Mouse (Mus musculus) stomach, embryonic 14.5 days (tissue): ENCODE measurements around the gene Zfp704. TPM values are rescaled to one million over a fixed set of nuclear protein-coding genes. Genes with fewer than 3 reads are reported as not detected.
A peak's percentile ranks its signal among the peaks of the same experiment; 100 is the strongest.

Source experiments
- ATAC-seq: fragments of 200-750 bp; cut with Nextera tagmentation; 2 replicates; pipeline ENCODE4 v1.8.0; 2017; ENCODE audit warnings: low read depth, moderate TSS enrichment; ENCODE audit not compliant: insufficient number of reproducible peaks, insufficient read depth, low FRiP score
- H3K27ac ChIP-seq: fragments of 300-500 bp; sonication (generic); 2 replicates; pipeline ENCODE4 v1.5.1; 2014; ENCODE audit warnings: mild to moderate bottlenecking, low read length, moderate library complexity, mixed read lengths
- H3K27me3 ChIP-seq: fragments of 300-500 bp; sonication (generic); 2 replicates; pipeline ENCODE4 v1.6.1; 2014; ENCODE audit warnings: low read length, control low read depth, mixed read lengths; ENCODE audit not compliant: control insufficient read depth, insufficient read depth
- H3K36me3 ChIP-seq: fragments of 300-500 bp; sonication (generic); 2 replicates; pipeline ENCODE4 v1.6.1; 2014; ENCODE audit warnings: mild to moderate bottlenecking, control low read depth, low read length, moderate library complexity, mixed read lengths; ENCODE audit not compliant: control insufficient read depth, insufficient read depth
- H3K4me1 ChIP-seq: fragments of 300-500 bp; sonication (generic); 2 replicates; pipeline ENCODE4 v1.6.1; 2014; ENCODE audit warnings: low read length, control low read depth, mixed read lengths; ENCODE audit not compliant: control insufficient read depth, insufficient read depth
- H3K4me2 ChIP-seq: fragments of 300-500 bp; sonication (generic); replicated peaks from 2 replicates; pipeline ENCODE4 v1.6.1; 2014; ENCODE audit warnings: low read depth, low read length, control low read depth
- H3K4me3 ChIP-seq: fragments of 300-500 bp; sonication (generic); 2 replicates; pipeline ENCODE4 v1.5.1; 2014; ENCODE audit warnings: low read depth, low read length, control low read depth
- H3K9ac ChIP-seq: fragments of 300-500 bp; sonication (generic); replicated peaks from 2 replicates; pipeline ENCODE4 v1.6.1; 2014; ENCODE audit warnings: low read depth, mild to moderate bottlenecking, control low read depth, low read length, moderate library complexity, mixed read lengths
- H3K9me3 ChIP-seq: fragments of 300-500 bp; sonication (generic); 2 replicates; pipeline ENCODE4 v1.6.1; 2016; ENCODE audit warnings: low read depth, low read length, control low read depth; ENCODE audit not compliant: control insufficient read depth
- WGBS: fragments of 180-500 bp; shearing (Covaris S2); extraction: QIAGEN DNeasy Blood & Tissue Kit; methylation state at CpG from one replicate; pipeline ENCODE4 v1.1.7; 2014; 5-methylcytosine and 5-hydroxymethylcytosine counted together
- polyA plus RNA-seq: library from polyadenylated mRNA; unstranded; fragments of >200 nt; fragmentation: Nextera tagmentation; extraction: Ambion mirVana; gene quantifications from 2 replicates; pipeline ENCODE4 v1.2.1, GENCODE M21; 2014

Gene Zfp704
- polyA plus RNA-seq, 1 experiment from 2014 or later = 16.3 TPM

DNA sequence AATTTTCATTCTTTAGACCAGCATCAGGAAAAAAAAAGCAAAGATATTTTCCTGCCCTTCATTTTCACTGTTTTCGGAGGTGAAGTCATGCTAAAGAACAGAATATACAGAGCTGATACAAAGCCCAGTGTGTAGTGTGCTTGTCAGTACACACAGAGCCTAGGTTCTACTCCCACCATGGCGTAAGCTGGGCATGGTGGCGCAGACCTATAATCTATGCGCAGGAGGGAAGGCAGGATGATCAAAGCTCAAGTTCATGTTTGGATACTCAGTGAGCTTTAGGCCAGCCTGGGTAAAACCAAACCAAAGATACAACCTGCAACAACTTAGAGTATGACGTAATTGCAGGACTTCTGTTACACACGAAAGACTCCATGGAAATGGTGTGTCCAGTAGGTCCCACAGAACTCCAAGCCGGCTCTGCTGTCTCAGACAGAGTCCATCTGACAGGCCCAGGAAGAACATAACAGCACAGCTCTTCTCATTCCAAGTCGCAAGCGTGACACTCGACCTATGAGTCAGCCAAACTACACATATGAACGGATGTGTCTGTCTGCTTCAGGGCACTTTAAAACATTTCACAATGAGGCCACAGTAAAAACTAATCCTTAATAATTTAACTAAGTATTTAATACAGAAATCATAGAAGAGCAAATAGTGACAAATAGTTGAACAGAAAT, 47.1 kb downstream of the Zfp704 start:
- no peaks in the 10 kb centered on the region for H3K9me3 ChIP-seq
- no peaks in the 10 kb centered on the region for H3K4me1 ChIP-seq
- H3K4me3 ChIP-seq = no peak overlapping the region
- WGBS = 79% methylated on average over 11 of the region's 11 CpGs
- no peak for ATAC-seq
- no peak overlapping the region for H3K4me2 ChIP-seq
- H3K36me3 ChIP-seq = 0 out of 2 replicates have a peak, but pooled peaks cover 3% of the 10 kb centered on the region
- H3K9ac ChIP-seq = no peak overlapping the region
- H3K27ac ChIP-seq = no peak overlapping the region
- no peaks in the 10 kb centered on the region for H3K27me3 ChIP-seq

- H3K4me1 ChIP-seq = 0 out of 2 replicates have a peak, but pooled peaks cover 3% of the 10 kb centered on the region
- no peak for ATAC-seq
- H3K36me3 ChIP-seq = no peaks in the 10 kb centered on the region
- no peak overlapping the region for H3K27ac ChIP-seq
- no peaks in the 10 kb centered on the region for H3K9me3 ChIP-seq
- H3K4me2 ChIP-seq = no peak overlapping the region
- WGBS = 59% methylated on average over 6 of the region's 6 CpGs
- no peak overlapping the region for H3K9ac ChIP-seq
- no peaks in the 10 kb centered on the region for H3K27me3 ChIP-seq
- no peak overlapping the region for H3K4me3 ChIP-seq
Measured at GRCm38 (mm10) chr3:9557778-9558560, 51.9 kb downstream of the Zfp704 start.

- Histone ChIP-seq H3K4me3 (no peak overlapping the region), H3K36me3 (no peaks in the 10 kb centered on the region), H3K4me2 (no peak overlapping the region), H3K27ac (no peak overlapping the region), H3K9me3 (no peaks in the 10 kb centered on the region), H3K4me1 (peaks cover 15% of the 10 kb centered on the region), H3K9ac (no peak overlapping the region), H3K27me3 (no peaks in the 10 kb centered on the region)
- no peak for ATAC-seq
- 41% methylated on average over 5 of the region's 5 CpGs for WGBS
Measured at GRCm38 (mm10) chr3:9556137-9556536, 53.7 kb downstream of the Zfp704 start.

GRCm38 (mm10) chr3:9554916-9555315, 55.0 kb downstream of the Zfp704 start:
- no peak overlapping the region for H3K9ac ChIP-seq
- 95% methylated on average over 6 of the region's 6 CpGs for WGBS
- no peak for ATAC-seq

DNA sequence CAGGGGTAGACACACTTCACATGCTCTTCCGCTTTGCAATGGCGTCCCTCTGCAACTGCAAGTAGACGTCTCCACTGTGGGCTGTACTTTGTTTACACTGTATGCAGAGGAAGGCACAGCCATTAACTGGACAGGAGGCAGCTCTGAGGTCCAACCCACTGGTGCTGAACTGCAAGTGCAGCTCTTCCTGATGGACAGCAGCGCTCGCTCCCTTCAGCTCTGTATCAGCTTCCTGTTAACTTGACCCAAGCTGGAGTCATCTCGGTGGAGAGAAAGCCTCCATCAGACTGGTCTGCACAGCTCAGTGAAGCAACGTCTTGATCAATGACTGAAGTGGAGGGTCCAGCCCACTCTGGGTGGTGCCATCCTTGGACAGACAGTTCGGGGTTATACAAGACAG, 57.6 kb downstream of the Zfp704 start:
- 34% methylated on average over 8 of the region's 8 CpGs for WGBS
- Histone ChIP-seq H3K4me2 (no peak overlapping the region), H3K9me3 (no peaks in the 10 kb centered on the region), H3K27ac (no peak overlapping the region), H3K4me3 (no peak overlapping the region), H3K27me3 (no peaks in the 10 kb centered on the region), H3K4me1 (peaks cover 18% of the 10 kb centered on the region), H3K9ac (no peak overlapping the region), H3K36me3 (no peaks in the 10 kb centered on the region)
- peak; percentile 58 for ATAC-seq

More at GRCm38 (mm10) chr3:9554916-9555315, 55.0 kb downstream of the Zfp704 start:
- Histone ChIP-seq H3K9me3 (no peaks in the 10 kb centered on the region), H3K27ac (no peak overlapping the region), H3K4me3 (no peak overlapping the region), H3K27me3 (no peaks in the 10 kb centered on the region), H3K4me1 (peaks cover 15% of the 10 kb centered on the region), H3K4me2 (no peak overlapping the region), H3K36me3 (no peaks in the 10 kb centered on the region)

GRCm38 (mm10) chr3:9550930-9551329, 59.0 kb downstream of the Zfp704 start:
- ATAC-seq = no peak
- H3K36me3 ChIP-seq = no peaks in the 10 kb centered on the region
- no peaks in the 10 kb centered on the region for H3K27me3 ChIP-seq
- H3K4me2 ChIP-seq = no peak overlapping the region
- H3K27ac ChIP-seq = no peak overlapping the region
- no peak overlapping the region for H3K9ac ChIP-seq
- no peaks in the 10 kb centered on the region for H3K9me3 ChIP-seq
- peaks cover 19% of the 10 kb centered on the region for H3K4me1 ChIP-seq
- no peak overlapping the region for H3K4me3 ChIP-seq
- WGBS = 77% methylated on average over 1 of the region's 1 CpGs

DNA sequence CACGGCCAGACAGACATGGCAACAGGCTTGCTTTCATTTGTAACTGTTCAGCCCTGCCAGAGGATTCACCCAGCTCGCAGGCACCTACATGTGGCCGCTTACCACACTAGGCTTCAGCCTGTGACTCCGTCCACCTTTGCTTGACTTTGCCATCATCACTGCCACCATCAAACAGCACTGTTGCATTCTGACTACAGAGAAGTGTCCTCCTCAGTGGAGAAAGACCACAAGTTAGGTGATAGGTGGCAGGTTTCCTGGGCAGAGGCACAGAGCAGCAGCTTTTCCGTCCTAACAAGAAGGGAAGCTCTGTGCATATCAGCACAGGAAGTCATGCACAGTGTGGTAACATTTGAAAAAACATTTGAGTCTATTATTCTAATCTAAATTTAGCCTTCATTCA, 60.1 kb downstream of the Zfp704 start:
- H3K36me3 ChIP-seq = no peaks in the 10 kb centered on the region
- no peak for ATAC-seq
- H3K27ac ChIP-seq = no peak overlapping the region
- no peaks in the 10 kb centered on the region for H3K9me3 ChIP-seq
- H3K4me3 ChIP-seq = no peak overlapping the region
- peaks cover 19% of the 10 kb centered on the region for H3K4me1 ChIP-seq
- no peaks in the 10 kb centered on the region for H3K27me3 ChIP-seq
- WGBS = 77% methylated on average over 5 of the region's 5 CpGs
- no peak overlapping the region for H3K4me2 ChIP-seq
- no peak overlapping the region for H3K9ac ChIP-seq

DNA sequence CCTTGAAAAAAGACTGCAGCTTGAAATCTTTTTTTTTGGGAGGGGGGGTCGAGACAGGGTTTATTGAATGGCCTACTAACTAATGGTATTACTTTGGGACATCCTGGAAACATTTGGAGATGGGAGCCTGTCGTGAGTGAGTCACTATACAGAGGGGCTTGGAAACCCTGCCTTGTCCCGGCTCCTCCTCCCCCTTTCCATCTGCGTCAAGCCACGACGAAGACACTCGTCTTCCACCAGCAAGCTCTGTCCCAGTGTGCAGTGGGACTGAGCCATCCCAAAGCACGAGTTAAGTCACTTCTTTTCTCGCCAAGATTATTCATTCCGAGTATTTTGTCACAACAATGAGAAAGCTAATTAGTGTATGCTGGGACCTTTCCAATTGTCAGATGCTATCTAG, 61.7 kb downstream of the Zfp704 start:
- WGBS = 68% methylated on average over 10 of the region's 10 CpGs
- Histone ChIP-seq H3K27me3 (no peaks in the 10 kb centered on the region), H3K36me3 (no peaks in the 10 kb centered on the region), H3K4me2 (no peak overlapping the region), H3K9me3 (no peaks in the 10 kb centered on the region), H3K27ac (no peak overlapping the region), H3K4me3 (no peak overlapping the region), H3K4me1 (peaks cover 19% of the 10 kb centered on the region), H3K9ac (no peak overlapping the region)
- ATAC-seq = no peak
